In the genomic region with DNA sequence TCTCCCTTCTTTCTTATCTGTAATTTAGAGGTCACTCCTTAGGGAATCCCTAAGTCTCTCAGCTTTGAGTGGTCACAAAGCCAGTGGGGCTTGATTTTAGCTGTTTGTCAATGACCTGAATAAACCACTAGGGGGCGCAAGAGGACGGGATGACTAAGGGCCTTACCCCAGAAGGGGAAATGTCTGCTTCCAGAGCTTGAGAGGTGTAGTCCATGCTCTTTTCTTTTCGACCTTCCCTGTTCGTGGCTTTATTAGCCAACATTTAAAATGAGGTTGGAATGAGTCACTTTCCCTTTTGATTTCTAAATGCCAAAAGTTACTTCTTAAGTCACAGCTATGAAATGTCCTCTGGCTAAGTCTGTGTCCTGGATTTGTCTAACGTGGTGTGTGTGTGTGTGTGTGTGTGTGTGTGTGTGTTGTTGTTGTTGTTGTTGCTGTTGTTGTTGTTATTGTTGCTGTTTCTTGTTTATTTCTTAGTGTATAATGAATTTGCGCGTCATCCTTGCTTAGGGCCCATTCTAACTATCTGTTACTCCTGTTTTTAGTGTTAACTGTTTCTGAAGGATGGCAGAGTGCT, we compare ENCODE assay signal across 9 mouse cellular contexts.
A peak's percentile ranks its signal among the peaks of the same experiment; 100 is the strongest.
DNase-seq lines count a peak whose midpoint lies in the region; ATAC-seq and TF ChIP-seq lines count a peak whose summit lies in the region.
"Had no signal": no experiment of that assay in that cellular context is flagged by ENCODE, and none has a peak within 500 bp of the region (broad histone marks: within the 10 kb centered on the region; RNA-seq: fewer than 3 reads in every experiment).

No protein-coding gene starts in this region.

- 35% methylated on average over 7 of the region's 7 CpGs for WGBS in embryonic facial prominence, embryonic 14.5 days
- 35% methylated on average over 7 of the region's 7 CpGs for WGBS in heart, embryonic 14.5 days
- 33% methylated on average over 7 of the region's 7 CpGs for WGBS in liver, embryonic 16.5 days (ENCODE audit: insufficient replicate concordance)
- WGBS in neural tube, embryonic 13.5 days, result 39% methylated on average over 7 of the region's 7 CpGs

- TF ChIP-seq POLR2A in testis, adult 2 months (IDR thresholded peaks at IDR 0.05; ENCODE audit: control insufficient read depth, low read depth, low read length), result no peak

- TF ChIP-seq CTCF in testis, adult 2 months (IDR thresholded peaks at IDR 0.05; ENCODE audit: control insufficient read depth, insufficient read depth, insufficient replicate concordance, low read depth, low read length), result peak; percentile 72; the same call in 1 of the 2 replicates

- peak; percentile 84 for ATAC-seq in embryonic facial prominence, embryonic 14.5 days (ENCODE audit: low read depth)
- ATAC-seq in heart, embryonic 14.5 days (ENCODE audit: insufficient number of reproducible peaks, insufficient read depth, low FRiP score, low read depth), result peak; percentile 50; the same call in 1 of the 2 replicates
- ATAC-seq in liver, embryonic 16.5 days (ENCODE audit: low read depth), result peak; percentile 24; the same call in 1 of the 2 replicates
- 0 out of 2 replicates have a peak, but pooled peaks have one; percentile 71 for ATAC-seq in neural tube, embryonic 13.5 days (ENCODE audit: low read depth)

- peak; percentile 59 for DNase-seq in CD4-positive helper T cell, adult 2 months (ENCODE audit: low read depth, low spot score)
- DNase-seq in adrenal gland, postnatal 4 days (ENCODE audit: low spot score in 2 of 2), result peak; percentile 37 to 60
- peak; percentile 87 for DNase-seq in embryonic facial prominence, embryonic 14.5 days (ENCODE audit: low spot score)
- peak; percentile 82 for DNase-seq in kidney, postnatal 14 days

- H3K4me2 ChIP-seq in embryonic facial prominence, embryonic 14.5 days (ENCODE audit: low read depth, low read length), result no peak overlapping the region
- no peak overlapping the region for H3K4me2 ChIP-seq in heart, embryonic 14.5 days (ENCODE audit: low read length)
- no peak overlapping the region for H3K4me2 ChIP-seq in liver, embryonic 16.5 days (ENCODE audit: low read depth, low read length)
- H3K4me2 ChIP-seq in neural tube, embryonic 13.5 days, result no peak overlapping the region
- H3K4me2 ChIP-seq: limb, embryonic 12.5 days had no signal

- H3K36me3 ChIP-seq in embryonic facial prominence, embryonic 14.5 days (ENCODE audit: control insufficient read depth, insufficient read depth, low read length), result 0 out of 2 replicates have a peak, but pooled peaks cover 16% of the 10 kb centered on the region
- no peaks in the 10 kb centered on the region for H3K36me3 ChIP-seq in heart, embryonic 14.5 days (ENCODE audit: control insufficient read depth, insufficient read depth, low read length)
- H3K36me3 ChIP-seq in liver, embryonic 16.5 days (ENCODE audit: control insufficient read depth, insufficient read depth), result no peaks in the 10 kb centered on the region
- H3K36me3 ChIP-seq in neural tube, embryonic 13.5 days, result no peaks in the 10 kb centered on the region
- no peaks in the 10 kb centered on the region for H3K36me3 ChIP-seq in testis, adult 2 months (ENCODE audit: control insufficient read depth, insufficient read depth, low read length)
- H3K36me3 ChIP-seq: limb, embryonic 12.5 days had no signal

- H3K27me3 ChIP-seq in embryonic facial prominence, embryonic 14.5 days (replicated peaks; ENCODE audit: control insufficient read depth, insufficient read depth, low read length), result no peaks in the 10 kb centered on the region
- no peaks in the 10 kb centered on the region for H3K27me3 ChIP-seq in heart, embryonic 14.5 days (ENCODE audit: control insufficient read depth, insufficient read depth, low read length)
- H3K27me3 ChIP-seq in liver, embryonic 16.5 days (ENCODE audit: control insufficient read depth, insufficient read depth, low read depth, low read length), result no peaks in the 10 kb centered on the region
- H3K27me3 ChIP-seq in neural tube, embryonic 13.5 days, result no peaks in the 10 kb centered on the region
- no peaks in the 10 kb centered on the region for H3K27me3 ChIP-seq in testis, adult 2 months (ENCODE audit: control insufficient read depth, insufficient read depth, low read length)
- H3K27me3 ChIP-seq: limb, embryonic 12.5 days had no signal

- no peaks in the 10 kb centered on the region for H3K9me3 ChIP-seq in embryonic facial prominence, embryonic 14.5 days (ENCODE audit: control insufficient read depth, low read length)
- no peaks in the 10 kb centered on the region for H3K9me3 ChIP-seq in heart, embryonic 14.5 days (ENCODE audit: control insufficient read depth, low read length)
- H3K9me3 ChIP-seq in liver, embryonic 16.5 days (replicated peaks; ENCODE audit: control insufficient read depth, low read length), result no peaks in the 10 kb centered on the region
- H3K9me3 ChIP-seq in neural tube, embryonic 13.5 days, result no peaks in the 10 kb centered on the region
- H3K9me3 ChIP-seq: limb, embryonic 12.5 days had no signal

- no peaks in the 10 kb centered on the region for H3K4me1 ChIP-seq in embryonic facial prominence, embryonic 14.5 days (ENCODE audit: control insufficient read depth, insufficient read depth, low read length)
- H3K4me1 ChIP-seq in heart, embryonic 14.5 days (ENCODE audit: control insufficient read depth in 2 of 2, insufficient read depth in 2 of 2, low read length in 2 of 2), result no peaks in the 10 kb centered on the region
- no peaks in the 10 kb centered on the region for H3K4me1 ChIP-seq in liver, embryonic 16.5 days (ENCODE audit: control insufficient read depth, low read depth, low read length)
- H3K4me1 ChIP-seq in neural tube, embryonic 13.5 days (replicated peaks), result no peaks in the 10 kb centered on the region
- H3K4me1 ChIP-seq in testis, adult 2 months (ENCODE audit: control insufficient read depth, insufficient read depth, low read length), result no peaks in the 10 kb centered on the region
- H3K4me1 ChIP-seq: limb, embryonic 12.5 days had no signal

- no peak overlapping the region for H3K9ac ChIP-seq in embryonic facial prominence, embryonic 14.5 days (ENCODE audit: low read depth, low read length)
- H3K9ac ChIP-seq in heart, embryonic 14.5 days (ENCODE audit: low read length), result no peak overlapping the region
- no peak overlapping the region for H3K9ac ChIP-seq in liver, embryonic 16.5 days (ENCODE audit: low read depth, low read length)
- H3K9ac ChIP-seq in neural tube, embryonic 13.5 days, result no peak overlapping the region
- H3K9ac ChIP-seq: limb, embryonic 12.5 days had no signal

- H3K27ac ChIP-seq in embryonic facial prominence, embryonic 14.5 days (replicated peaks; ENCODE audit: low read depth, low read length), result no peak overlapping the region
- no peak overlapping the region for H3K27ac ChIP-seq in heart, embryonic 14.5 days (replicated peaks in 1 of 2; ENCODE audit: control insufficient read depth in 1 of 2, insufficient read depth in 1 of 2, low read depth in 2 of 2, low read length in 2 of 2)
- no peak overlapping the region for H3K27ac ChIP-seq in liver, embryonic 16.5 days (ENCODE audit: low read length)
- H3K27ac ChIP-seq in neural tube, embryonic 13.5 days (replicated peaks), result no peak overlapping the region
- H3K27ac ChIP-seq in testis, adult 2 months (ENCODE audit: control insufficient read depth, insufficient read depth, low read depth, low read length), result no peak overlapping the region
- H3K27ac ChIP-seq: limb, embryonic 12.5 days had no signal

- no peak overlapping the region for H3K4me3 ChIP-seq in embryonic facial prominence, embryonic 14.5 days (ENCODE audit: low read depth, low read length)
- no peak overlapping the region for H3K4me3 ChIP-seq in heart, embryonic 14.5 days (ENCODE audit: control insufficient read depth in 1 of 2, insufficient read depth in 1 of 2, low read depth in 1 of 2, low read length in 2 of 2)
- no peak overlapping the region for H3K4me3 ChIP-seq in liver, embryonic 16.5 days (ENCODE audit: low read depth, low read length)
- H3K4me3 ChIP-seq in neural tube, embryonic 13.5 days, result no peak overlapping the region
- no peak overlapping the region for H3K4me3 ChIP-seq in testis, adult 2 months (ENCODE audit: control insufficient read depth, low read depth, low read length)
- H3K4me3 ChIP-seq: limb, embryonic 12.5 days had no signal

Comparison
In these comparisons a context has a peak if more than half of its experiments do, and no peak if none do; other contexts are left out.
1. ATAC-seq: peak in every context shown above with its lines; median percentile 84 in embryonic facial prominence, embryonic 14.5 days; 71 in neural tube, embryonic 13.5 days; 50 in heart, embryonic 14.5 days; 24 in liver, embryonic 16.5 days.